Mouse (Mus musculus): Measurements from ENCODE around the gene Kif18b.

GRCm38 (mm10) chr11:102936272-102936671 lies 11.3 kb upstream of the Kif18b start:
- no peak for TF ChIP-seq CTCF (IDR thresholded peaks at IDR 0.05)
- no peak for TF ChIP-seq EP300 (IDR thresholded peaks at IDR 0.05)

Data from lung, postnatal 0 days (tissue).